Mouse (Mus musculus) kidney, embryonic 16.5 days (tissue): ENCODE measurements around the gene Siae. TPM values are rescaled to one million over a fixed set of nuclear protein-coding genes. Genes with fewer than 3 reads are reported as not detected.
A peak's percentile ranks its signal among the peaks of the same experiment; 100 is the strongest.

ENCODE experiments used
- ATAC-seq: fragments of 200-750 bp; cut with Nextera tagmentation; 2 replicates; pipeline ENCODE4 v1.8.0; 2017; ENCODE audit warnings: moderate TSS enrichment; ENCODE audit not compliant: low FRiP score, low TSS enrichment
- H3K27ac ChIP-seq: fragments of 300-500 bp; sonication (generic); 2 replicates; pipeline ENCODE4 v1.5.1; 2014; ENCODE audit warnings: low read length
- H3K27me3 ChIP-seq: fragments of 300-500 bp; sonication (generic); 2 replicates; pipeline ENCODE4 v1.6.1; 2014; ENCODE audit warnings: low read length, control low read depth, mixed read lengths; ENCODE audit not compliant: insufficient read depth
- H3K36me3 ChIP-seq: fragments of 300-500 bp; sonication (generic); 2 replicates; pipeline ENCODE4 v1.6.1; 2014; ENCODE audit warnings: low read length, control low read depth, mixed read lengths; ENCODE audit not compliant: insufficient read depth
- H3K4me1 ChIP-seq: fragments of 300-500 bp; sonication (generic); 2 replicates; pipeline ENCODE4 v1.6.1; 2014; ENCODE audit warnings: low read length, control low read depth, mixed read lengths; ENCODE audit not compliant: insufficient read depth
- H3K4me2 ChIP-seq: fragments of 300-500 bp; sonication (generic); replicated peaks from 2 replicates; pipeline ENCODE4 v1.6.1; 2014; ENCODE audit warnings: low read depth, low read length
- H3K4me3 ChIP-seq: fragments of 300-500 bp; sonication (generic); 2 replicates; pipeline ENCODE4 v1.5.1; 2014; ENCODE audit warnings: mild to moderate bottlenecking, low read length
- H3K9ac ChIP-seq: fragments of 300-500 bp; sonication (generic); replicated peaks from 2 replicates; pipeline ENCODE4 v1.6.1; 2014; ENCODE audit warnings: low read length
- H3K9me3 ChIP-seq: fragments of 300-500 bp; sonication (generic); 2 replicates; pipeline ENCODE4 v1.6.1; 2016; ENCODE audit warnings: low read length, control low read depth
- WGBS: fragments of 180-500 bp; shearing (Covaris S2); extraction: QIAGEN DNeasy Blood & Tissue Kit; methylation state at CpG from one replicate; pipeline ENCODE4 v1.1.7; 2014; 5-methylcytosine and 5-hydroxymethylcytosine counted together
- polyA plus RNA-seq: library from polyadenylated mRNA; unstranded; fragments of >200 nt; fragmentation: Nextera tagmentation; extraction: Ambion mirVana; gene quantifications from 2 replicates; pipeline ENCODE4 v1.2.1, GENCODE M21; 2015

Gene Siae
- polyA plus RNA-seq, 1 experiment from 2014 or later = 13.6 TPM

DNA sequence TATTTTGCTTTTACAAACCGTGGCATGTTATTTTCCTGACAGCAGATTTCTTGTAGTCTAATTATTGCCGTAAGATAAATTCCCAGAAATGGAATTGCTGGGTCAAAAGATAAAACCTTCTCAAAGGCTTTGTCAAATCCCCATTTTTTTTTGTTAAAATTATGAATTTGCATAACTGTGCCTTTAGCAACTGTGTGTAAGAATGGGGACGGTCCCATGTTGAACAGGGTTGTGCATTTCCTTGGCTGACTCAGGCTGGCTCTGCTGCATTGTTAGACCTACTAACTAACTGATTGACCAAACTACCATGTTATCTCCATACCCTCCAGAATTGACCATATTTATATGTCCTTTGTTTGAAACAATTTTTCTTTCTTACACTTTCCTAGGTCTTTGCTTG lies 78.8 kb downstream of the Siae start:
- no peaks in the 10 kb centered on the region for H3K4me1 ChIP-seq
- H3K27ac ChIP-seq = no peak overlapping the region
- no peaks in the 10 kb centered on the region for H3K9me3 ChIP-seq
- no peak overlapping the region for H3K9ac ChIP-seq
- ATAC-seq = no peak
- WGBS = 91% methylated on average over 3 of the region's 3 CpGs
- no peaks in the 10 kb centered on the region for H3K27me3 ChIP-seq
- no peak overlapping the region for H3K4me3 ChIP-seq
- H3K4me2 ChIP-seq = no peak overlapping the region
- no peaks in the 10 kb centered on the region for H3K36me3 ChIP-seq

DNA sequence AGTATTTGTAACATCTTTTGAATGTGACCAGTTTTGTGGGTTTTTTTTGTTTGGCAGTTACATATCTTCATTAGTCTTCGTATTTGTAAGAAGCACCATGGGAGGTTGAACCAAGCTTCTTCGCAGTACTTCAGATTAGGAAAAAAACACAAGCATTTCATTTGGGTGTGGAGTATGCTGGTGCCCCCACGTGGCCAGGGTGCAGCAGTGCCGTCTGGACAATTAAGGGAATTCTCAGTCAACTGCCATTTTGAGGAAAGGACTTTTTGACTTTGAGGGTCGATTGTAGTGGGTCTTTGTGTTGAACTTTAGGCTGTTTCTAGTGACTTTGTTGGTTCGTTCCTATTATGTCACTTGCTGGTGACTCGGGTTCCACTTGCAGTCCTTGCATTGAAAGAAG lies 80.8 kb downstream of the Siae start:
- H3K9ac ChIP-seq = no peak overlapping the region
- ATAC-seq = peak; percentile 39; the same call in 1 of the 2 replicates
- H3K27ac ChIP-seq = no peak overlapping the region
- H3K9me3 ChIP-seq = no peaks in the 10 kb centered on the region
- no peak overlapping the region for H3K4me3 ChIP-seq
- H3K4me2 ChIP-seq = no peak overlapping the region
- no peaks in the 10 kb centered on the region for H3K27me3 ChIP-seq
- no peaks in the 10 kb centered on the region for H3K4me1 ChIP-seq
- H3K36me3 ChIP-seq = no peaks in the 10 kb centered on the region
- WGBS = 19% methylated on average over 7 of the region's 7 CpGs

DNA sequence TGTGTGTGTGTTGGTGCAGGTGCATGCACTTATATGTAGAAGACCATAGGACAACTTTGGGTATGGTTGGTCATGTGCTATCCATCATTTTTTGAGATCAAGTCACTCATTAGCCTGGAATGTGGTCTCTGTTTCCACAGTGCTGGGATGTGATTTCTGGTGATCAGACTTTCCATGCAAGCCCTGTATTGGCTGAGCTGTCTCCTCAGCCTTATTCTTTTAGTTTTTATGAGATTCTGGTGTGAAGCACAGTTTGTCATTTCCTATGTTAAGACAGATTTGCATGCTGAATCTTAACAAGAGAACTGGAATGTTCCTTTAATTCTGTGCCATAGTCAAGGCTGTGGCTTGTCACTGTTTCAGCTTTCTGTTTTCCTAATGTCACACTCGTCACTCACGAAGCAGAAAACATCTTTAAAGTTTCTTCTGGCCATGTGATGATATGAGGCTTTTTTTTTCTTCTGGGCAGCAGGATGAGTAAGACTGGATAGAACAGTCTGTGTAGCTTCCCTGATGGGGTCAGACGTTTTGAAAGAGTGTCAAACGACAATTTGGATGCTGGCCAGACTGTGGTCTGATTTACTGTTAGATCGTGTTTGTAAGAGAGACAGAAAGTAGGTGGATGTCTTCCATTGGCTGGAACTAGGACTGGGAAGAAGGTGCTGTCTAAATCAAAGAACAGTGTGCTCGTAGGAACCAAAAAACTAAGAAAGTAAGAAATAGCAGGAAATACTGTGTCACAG lies 81.5 kb downstream of the Siae start:
- Histone ChIP-seq H3K9ac (no peak overlapping the region), H3K9me3 (no peaks in the 10 kb centered on the region), H3K4me3 (no peak overlapping the region), H3K27ac (no peak overlapping the region), H3K4me1 (no peaks in the 10 kb centered on the region), H3K4me2 (no peak overlapping the region), H3K27me3 (no peaks in the 10 kb centered on the region), H3K36me3 (no peaks in the 10 kb centered on the region)
- peak; percentile 39; the same call in 1 of the 2 replicates for ATAC-seq
- WGBS = 39% methylated on average over 6 of the region's 6 CpGs

DNA sequence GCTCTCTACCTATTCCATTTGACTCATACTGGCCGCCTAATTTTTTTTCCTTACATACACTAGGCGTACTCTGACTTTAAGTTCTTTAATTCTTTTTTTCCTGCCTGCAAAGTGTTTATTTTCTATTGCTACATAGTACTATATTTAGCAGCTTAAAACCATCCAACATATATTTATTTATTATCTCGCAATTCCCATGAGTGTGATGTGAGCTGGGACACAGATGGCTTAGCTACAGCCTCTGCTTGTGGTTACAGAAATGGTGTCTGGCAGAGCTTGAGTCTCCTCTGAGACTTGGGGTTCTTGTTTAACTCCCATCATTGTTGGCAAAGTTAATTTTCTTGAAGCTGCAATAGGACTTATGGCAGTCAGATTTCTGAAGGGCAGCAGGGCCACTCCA lies 83.2 kb downstream of the Siae start:
- Histone ChIP-seq H3K4me1 (no peaks in the 10 kb centered on the region), H3K27me3 (no peaks in the 10 kb centered on the region), H3K9ac (no peak overlapping the region), H3K9me3 (no peaks in the 10 kb centered on the region), H3K36me3 (no peaks in the 10 kb centered on the region), H3K4me3 (no peak overlapping the region), H3K4me2 (no peak overlapping the region), H3K27ac (no peak overlapping the region)
- ATAC-seq = no peak
- 82% methylated on average over 3 of the region's 3 CpGs for WGBS

DNA sequence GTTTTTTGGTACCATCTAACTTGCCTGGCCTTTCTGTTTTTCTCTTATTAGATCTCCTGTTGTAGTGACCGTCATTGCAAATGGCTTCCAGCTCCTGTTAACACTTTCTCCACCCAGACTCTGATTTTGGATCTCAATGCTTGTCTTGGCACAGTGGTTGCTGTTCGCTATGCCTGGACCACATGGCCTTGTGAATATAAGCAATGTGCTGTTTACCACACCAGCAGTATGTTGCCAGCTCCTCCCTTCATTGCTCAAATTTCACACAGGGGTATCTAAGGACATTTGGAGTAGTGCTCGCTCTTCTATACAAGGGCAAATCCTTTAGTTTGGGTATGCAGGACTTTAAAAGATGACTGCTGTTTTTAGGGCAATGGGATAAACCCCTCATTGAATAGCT lies 90.7 kb downstream of the Siae start:
- Histone ChIP-seq H3K9ac (no peak overlapping the region), H3K36me3 (peaks cover 36% of the 10 kb centered on the region), H3K27me3 (no peaks in the 10 kb centered on the region), H3K4me1 (no peaks in the 10 kb centered on the region), H3K4me2 (no peak overlapping the region), H3K27ac (no peak overlapping the region), H3K4me3 (no peak overlapping the region), H3K9me3 (no peaks in the 10 kb centered on the region)
- WGBS = 84% methylated on average over 3 of the region's 3 CpGs
- ATAC-seq = no peak

DNA sequence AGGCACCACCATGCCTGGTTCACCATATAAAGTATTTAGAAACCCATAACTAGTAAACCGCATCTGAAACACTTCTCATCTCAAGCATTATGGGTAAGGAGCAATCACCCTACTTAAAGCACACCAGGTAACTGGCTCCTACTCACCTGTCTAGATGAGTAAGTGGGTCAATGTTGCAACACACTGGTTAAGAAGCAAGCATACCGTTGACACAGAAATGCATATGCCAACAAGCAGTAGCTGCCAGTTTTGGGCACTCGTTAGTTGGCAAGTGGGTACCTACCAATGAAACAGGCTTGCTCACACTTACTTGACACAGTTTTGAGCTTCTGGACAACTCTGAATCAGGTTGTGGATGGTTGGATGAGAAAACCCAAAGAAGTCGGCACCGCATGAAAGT lies 95.1 kb downstream of the Siae start:
- Histone ChIP-seq H3K4me1 (no peaks in the 10 kb centered on the region), H3K9me3 (no peaks in the 10 kb centered on the region), H3K9ac (no peak overlapping the region), H3K27me3 (no peaks in the 10 kb centered on the region), H3K4me3 (no peak overlapping the region), H3K4me2 (no peak overlapping the region), H3K27ac (no peak overlapping the region), H3K36me3 (peaks cover 64% of the 10 kb centered on the region)
- WGBS = 95% methylated on average over 5 of the region's 5 CpGs
- ATAC-seq = no peak

DNA sequence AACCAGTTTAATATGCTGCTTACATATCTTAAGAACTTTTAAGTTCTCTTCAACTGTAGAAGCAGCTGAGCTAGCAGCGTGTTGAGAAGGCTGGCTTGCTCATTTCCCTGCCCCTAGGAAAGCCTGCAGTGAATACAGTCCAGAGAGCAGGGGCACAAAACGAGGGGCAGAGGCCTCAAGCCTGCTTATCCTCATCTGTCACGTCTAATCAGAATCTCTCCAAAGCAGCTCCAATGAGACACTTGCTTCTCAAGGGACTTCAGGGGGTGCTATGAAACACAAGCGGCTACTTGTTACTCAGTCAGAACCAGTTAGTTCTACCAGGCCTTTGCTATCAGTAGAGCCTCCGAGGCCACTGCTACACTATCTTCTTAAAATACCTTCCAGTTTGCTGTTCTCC lies 98.3 kb downstream of the Siae start:
- no peaks in the 10 kb centered on the region for H3K27me3 ChIP-seq
- H3K9ac ChIP-seq = no peak overlapping the region
- no peak overlapping the region for H3K4me3 ChIP-seq
- H3K36me3 ChIP-seq = peaks cover 49% of the 10 kb centered on the region
- no peaks in the 10 kb centered on the region for H3K9me3 ChIP-seq
- no peak overlapping the region for H3K4me2 ChIP-seq
- no peak overlapping the region for H3K27ac ChIP-seq
- ATAC-seq = no peak
- WGBS = 84% methylated on average over 5 of the region's 5 CpGs
- H3K4me1 ChIP-seq = peaks cover 10% of the 10 kb centered on the region; the same call in 1 of the 2 replicates

DNA sequence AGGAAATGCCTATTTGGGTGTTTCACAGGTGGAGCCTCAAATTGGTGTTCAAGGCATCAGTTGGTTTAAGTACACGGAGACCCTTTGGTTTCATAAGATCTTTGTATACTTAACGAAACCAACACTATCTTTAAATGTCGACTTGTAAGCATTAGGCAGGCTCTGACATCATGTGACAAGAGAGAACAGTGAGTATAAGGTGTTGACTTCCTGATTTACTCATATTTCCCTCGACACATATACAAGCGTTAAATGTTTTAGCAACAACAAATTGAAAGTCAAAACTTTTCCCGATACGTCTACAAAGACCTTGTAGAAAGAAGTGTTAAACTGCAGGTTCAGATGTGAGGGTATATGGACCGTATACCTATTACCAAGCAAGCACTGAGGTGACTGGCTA lies 100.5 kb downstream of the Siae start:
- Histone ChIP-seq H3K9ac (peak overlapping the region; percentile 91; the same call in 1 of the 2 replicates), H3K36me3 (peaks cover 31% of the 10 kb centered on the region), H3K9me3 (no peaks in the 10 kb centered on the region), H3K4me2 (peak overlapping the region; percentile 89), H3K4me1 (peaks cover 10% of the 10 kb centered on the region; the same call in 1 of the 2 replicates), H3K27me3 (no peaks in the 10 kb centered on the region), H3K27ac (no peak overlapping the region), H3K4me3 (peak overlapping the region; percentile 90)
- 60% methylated on average over 8 of the region's 8 CpGs for WGBS
- ATAC-seq = no peak

DNA sequence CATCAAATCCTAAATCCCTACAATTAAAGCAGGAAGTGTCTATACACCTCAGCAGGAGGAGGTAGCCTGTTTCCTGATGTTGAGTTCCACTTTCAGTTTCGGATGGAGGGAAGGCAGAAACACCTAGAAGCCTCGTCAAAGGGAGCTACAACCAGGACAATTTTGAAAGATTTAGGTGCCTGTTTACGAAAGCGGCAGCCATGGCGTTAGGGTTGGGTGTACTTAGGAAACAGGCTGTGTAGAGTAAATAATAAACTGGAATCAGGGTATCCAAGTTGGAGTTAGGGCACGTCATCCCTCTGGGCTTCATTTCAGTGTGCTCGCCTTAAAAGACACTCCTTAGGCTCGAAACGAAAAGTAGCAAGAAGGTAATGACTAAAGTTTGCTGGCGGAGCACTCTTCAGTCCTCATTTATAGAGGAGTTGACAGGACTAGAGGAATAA lies 101.0 kb downstream of the Siae start:
- peak overlapping the region; percentile 91 for H3K9ac ChIP-seq
- ATAC-seq = 0 out of 2 replicates have a peak, but pooled peaks have one; percentile 14
- H3K9me3 ChIP-seq = no peaks in the 10 kb centered on the region
- WGBS = 1% methylated on average over 10 of the region's 10 CpGs
- peaks cover 10% of the 10 kb centered on the region; the same call in 1 of the 2 replicates for H3K4me1 ChIP-seq
- H3K27me3 ChIP-seq = no peaks in the 10 kb centered on the region
- peak overlapping the region; percentile 89 for H3K4me2 ChIP-seq
- peaks cover 26% of the 10 kb centered on the region for H3K36me3 ChIP-seq
- H3K27ac ChIP-seq = peak overlapping the region; percentile 94
- H3K4me3 ChIP-seq = peak overlapping the region; percentile 90

DNA sequence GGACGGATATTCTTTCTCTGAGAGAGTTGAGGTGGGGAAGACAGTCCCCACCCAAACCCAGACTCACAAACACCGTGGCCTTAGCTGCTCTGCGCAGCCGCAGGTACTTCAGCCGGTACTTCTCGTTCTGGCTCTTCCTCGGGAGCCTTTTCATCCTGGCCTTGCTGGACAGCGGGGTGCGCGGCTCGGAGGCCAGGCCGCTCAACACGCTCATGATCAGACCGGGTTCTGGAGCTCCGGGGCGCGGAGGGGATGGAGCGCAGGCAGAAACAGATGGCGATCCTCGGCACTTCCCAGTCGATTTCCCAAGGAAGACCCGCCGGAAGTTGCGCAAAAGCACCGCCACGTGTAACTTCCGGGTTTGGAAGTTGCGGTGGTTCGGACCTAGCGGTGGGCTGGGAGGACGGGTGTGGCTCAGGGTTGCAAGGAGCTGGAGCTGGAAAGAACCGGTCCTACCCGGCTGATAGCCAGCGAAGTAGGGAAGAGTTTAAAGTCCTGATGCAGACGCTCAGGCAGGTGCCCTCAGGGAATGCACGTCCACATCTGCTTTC lies 101.5 kb downstream of the Siae start, which contains the start of gene Tbrg1:
Gene Tbrg1 (minus strand): TSS at position 382 of the 551 bp plus-strand sequence.
- peaks cover 24% of the 10 kb centered on the region for H3K36me3 ChIP-seq
- WGBS = under 1% methylated on average over 36 of the region's 36 CpGs

More for the DNA sequence above, 101.5 kb downstream of the Siae start, which contains the start of gene Tbrg1:
- no peaks in the 10 kb centered on the region for H3K9me3 ChIP-seq
- H3K4me3 ChIP-seq = peak within 1 kb of the TSS; percentile 90
- peak within 1 kb of the TSS; percentile 91 for H3K9ac ChIP-seq
- H3K27ac ChIP-seq = peak within 1 kb of the TSS; percentile 94
- H3K4me1 ChIP-seq = peaks cover 10% of the 10 kb centered on the region; the same call in 1 of the 2 replicates
- peak; percentile 96 for ATAC-seq
- H3K27me3 ChIP-seq = no peaks in the 10 kb centered on the region
- H3K4me2 ChIP-seq = peak within 1 kb of the TSS; percentile 89
